Mouse (Mus musculus) activated CD4-positive, CD25-positive, alpha-beta regulatory T cell, adult 4 months (primary cell): ENCODE data around the gene Itsn2. TPM values are rescaled to one million over a fixed set of nuclear protein-coding genes. Genes with fewer than 3 reads are reported as not detected.
A peak's percentile ranks its signal among the peaks of the same experiment; 100 is the strongest.
"Not testable (repeated sequence)": the region's sequence is repeated elsewhere in the genome, so short reads cannot be mapped to it uniquely, and the experiment has no call there.

Experiments
- ATAC-seq: one replicate; pipeline ENCODE4 v1.8.0; 2017
- polyA plus RNA-seq, 2 experiments: library from polyadenylated mRNA; unstranded; fragments of 100-300 nt; shearing (Covaris generic); gene quantifications; one replicate each; pipeline ENCODE4 v1.2.1; 2017

Itsn2 gene
- polyA plus RNA-seq, 2 experiments from 2014 or later: 49.0 to 54.6 TPM

DNA sequence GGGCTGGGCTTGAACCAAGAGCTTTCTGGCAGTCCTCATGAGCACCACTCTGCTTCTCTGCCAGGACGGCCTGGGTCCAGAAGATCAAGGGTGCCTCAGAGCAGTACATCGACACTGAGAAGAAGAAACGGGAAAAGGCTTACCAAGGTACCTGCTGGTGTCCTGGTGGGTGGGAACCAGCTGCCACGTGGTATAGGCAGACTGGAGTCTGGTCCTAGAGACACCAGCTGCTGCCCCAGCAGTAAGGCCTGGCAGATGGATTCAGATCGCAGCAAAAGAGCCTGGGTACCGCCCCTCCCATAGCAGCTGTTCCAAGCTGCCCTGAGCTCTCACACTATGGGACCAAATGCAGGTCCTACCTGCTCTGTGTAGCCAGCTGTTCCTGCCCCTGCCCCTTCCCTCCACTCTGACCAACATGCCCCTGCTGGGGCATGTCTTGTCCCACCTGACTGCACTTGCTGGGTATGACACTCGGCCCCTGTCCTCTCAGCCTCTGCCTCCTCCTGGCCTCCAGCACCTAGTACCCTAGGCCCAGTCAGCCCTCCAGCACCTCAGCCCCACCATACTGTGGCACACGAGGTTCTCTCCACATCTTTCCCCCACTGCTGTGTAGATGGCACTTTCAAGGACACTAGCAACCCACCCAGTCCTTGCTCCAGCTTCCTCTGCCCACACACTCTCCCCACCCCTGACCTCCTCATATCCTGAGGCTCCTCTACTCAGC is 116.6 kb downstream of the Itsn2 start:
- no peak for ATAC-seq

- no peak for ATAC-seq
These were observed 117.5 kb downstream of the Itsn2 start for GRCm38 (mm10) chr12:4709926-4710325.

- ATAC-seq: no peak
These were observed 120.9 kb downstream of the Itsn2 start for GRCm38 (mm10) chr12:4713361-4713760.

DNA sequence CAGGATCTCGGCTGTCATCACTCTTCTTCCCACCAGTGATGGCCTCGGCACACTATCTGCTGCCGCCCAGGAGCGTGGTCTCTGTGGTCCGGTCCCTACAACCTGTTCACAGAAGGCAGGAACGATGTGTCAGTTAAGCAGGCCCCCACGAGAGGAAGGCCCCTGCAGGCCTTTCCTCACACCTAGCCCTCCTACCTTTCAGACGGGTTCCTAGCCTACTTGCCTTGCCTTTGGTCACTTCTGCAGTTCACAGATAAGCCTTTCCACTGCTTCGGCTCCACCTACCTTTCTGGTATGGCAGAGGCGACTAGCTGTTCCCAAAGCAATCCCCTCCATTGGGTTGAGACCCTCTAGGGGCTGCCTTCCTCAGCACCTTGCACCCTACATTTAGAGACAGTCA is 123.2 kb downstream of the Itsn2 start:
- no peak for ATAC-seq

DNA sequence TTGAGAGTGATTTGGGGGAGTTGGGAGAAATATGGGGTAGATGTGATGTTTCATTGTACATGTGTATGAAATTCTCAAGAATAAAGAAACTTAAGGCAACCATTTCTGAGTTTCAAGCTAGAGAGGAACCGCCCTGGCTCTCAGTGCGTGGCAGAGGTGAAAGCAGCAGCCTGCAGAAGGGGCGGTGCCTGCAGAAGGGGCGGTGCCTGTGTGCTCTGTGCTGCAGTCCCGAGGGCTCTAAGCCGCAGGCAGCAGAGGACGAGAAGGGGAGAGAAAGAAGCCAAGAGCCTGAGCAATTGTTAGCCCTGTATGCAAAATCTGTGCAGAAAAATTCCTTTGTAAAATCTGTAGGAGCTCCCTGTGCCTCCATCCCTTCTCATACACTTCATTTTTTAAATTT is 125.0 kb downstream of the Itsn2 start:
- peak; percentile 61 for ATAC-seq

- ATAC-seq: no peak
These were observed 126.8 kb downstream of the Itsn2 start for GRCm38 (mm10) chr12:4719066-4719761.

- ATAC-seq: no peak
These were observed 127.6 kb downstream of the Itsn2 start for GRCm38 (mm10) chr12:4719762-4720754.

DNA sequence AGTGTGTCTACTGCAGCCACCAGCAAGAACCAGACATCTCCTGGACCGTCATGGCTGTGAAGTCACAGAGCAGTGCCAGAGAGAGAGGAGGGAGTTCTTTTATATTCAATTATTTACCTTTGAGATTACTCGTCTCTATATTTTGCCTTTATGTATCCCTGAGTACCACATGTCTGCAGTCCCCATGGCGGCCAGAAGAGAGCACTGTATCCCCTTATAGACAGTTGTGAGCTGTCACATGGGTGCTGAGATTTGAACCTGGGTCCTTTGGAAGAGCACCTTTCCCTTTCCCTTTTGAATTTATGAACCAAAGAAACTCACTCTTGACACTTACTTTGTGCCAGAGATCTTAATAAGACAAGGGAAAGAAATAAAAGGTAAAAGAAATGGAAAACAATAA is 136.7 kb downstream of the Itsn2 start:
- no peak for ATAC-seq

GRCm38 (mm10) chr12:4731629-4732028 is 139.2 kb downstream of the Itsn2 start:
- no peak for ATAC-seq

- no peak for ATAC-seq
These were observed 139.9 kb downstream of the Itsn2 start for GRCm38 (mm10) chr12:4732332-4732731.

- no peak for ATAC-seq
These were observed 145.7 kb downstream of the Itsn2 start, which contains the start of gene Fam228a for GRCm38 (mm10) chr12:4738031-4738576. Fam228a (minus strand) TSS chr12:4738430.

- ATAC-seq: no peak
These were observed 148.4 kb downstream of the Itsn2 start for GRCm38 (mm10) chr12:4740823-4741222.

DNA sequence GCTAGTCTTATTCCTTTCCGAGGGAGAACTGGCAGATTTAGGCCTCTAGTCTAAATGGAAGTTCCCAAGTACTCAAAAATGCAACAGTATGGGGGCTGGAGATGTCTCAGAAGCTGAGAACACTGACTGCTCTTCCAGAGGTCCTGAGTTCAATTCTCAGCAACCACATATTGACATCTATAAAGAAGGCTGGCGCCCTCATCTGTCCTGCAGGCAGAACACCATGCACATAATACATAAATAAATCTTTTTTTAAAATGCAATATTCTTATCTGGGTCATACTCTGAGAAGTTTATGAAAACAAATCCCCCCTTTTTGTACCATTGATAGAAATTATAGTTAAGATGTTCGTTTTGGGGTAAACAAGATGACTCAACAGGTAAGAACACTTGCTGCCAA is 149.7 kb downstream of the Itsn2 start:
- ATAC-seq: no peak

DNA sequence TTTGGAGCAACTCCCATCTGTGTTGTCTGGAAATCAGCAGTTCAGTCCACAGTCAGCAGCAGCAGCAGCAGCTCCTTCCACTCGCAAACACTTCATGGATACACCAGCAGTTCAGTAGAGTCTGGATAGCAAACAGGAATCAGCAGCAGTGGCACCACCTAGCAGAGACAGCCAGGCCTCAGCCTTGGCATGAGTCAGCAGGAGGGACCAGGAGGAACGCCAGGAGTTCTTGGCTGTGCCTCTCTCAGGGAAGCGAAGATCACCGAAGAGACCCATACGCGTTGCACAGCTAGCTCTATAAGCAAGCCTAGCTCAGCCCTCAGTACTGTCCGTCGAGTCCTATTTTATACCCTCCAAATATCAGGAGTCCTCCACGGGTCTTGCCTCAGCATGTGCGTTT is 152.0 kb downstream of the Itsn2 start:
- no peak for ATAC-seq

DNA sequence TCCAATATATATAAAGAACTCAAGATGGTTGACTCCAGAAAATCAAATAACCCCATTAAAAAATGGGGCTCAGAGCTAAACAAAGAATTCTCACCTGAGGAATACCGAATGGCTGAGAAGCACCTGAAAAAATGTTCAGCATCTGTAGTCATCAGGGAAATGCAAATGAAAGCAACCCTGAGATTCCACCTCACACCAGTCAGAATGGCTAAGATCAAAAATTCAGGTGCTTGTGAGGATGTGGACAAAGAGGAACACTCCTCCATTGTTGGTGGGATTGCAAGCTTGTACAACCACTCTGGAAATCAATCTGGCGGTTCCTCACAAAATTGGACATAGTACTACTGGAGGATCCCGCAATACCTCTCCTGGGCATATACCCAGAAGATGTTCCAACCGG is 162.0 kb downstream of the Itsn2 start:
- ATAC-seq: not testable (repeated sequence)

DNA sequence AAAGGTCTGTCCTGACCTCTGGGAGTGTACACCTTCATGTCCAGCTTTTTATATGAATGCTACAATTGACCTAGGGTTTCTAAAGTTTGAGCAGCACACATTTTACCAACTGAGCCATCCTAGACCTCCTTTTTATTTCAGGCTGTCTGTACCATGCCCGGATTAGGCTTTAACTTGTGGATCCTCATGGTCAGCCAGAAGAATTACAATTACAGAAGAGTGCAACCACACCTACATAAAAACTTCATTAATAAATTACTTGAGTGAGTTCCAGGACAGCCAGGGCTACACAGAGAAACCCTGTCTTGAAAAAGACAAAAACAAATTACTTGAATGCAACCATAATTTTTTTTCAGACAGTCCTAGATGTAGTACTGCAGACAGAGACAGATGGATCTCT is 164.6 kb downstream of the Itsn2 start:
- ATAC-seq: no peak

Other genes with a start within 250 kb of the Itsn2 start
- 10 to 100 TPM; 10.1 to 16.7 TPM for gene Ncoa1, start 115.5 kb upstream of the Itsn2 start, polyA plus RNA-seq
- not detected for gene Gm3625, start 289 bp downstream of the Itsn2 start, polyA plus RNA-seq
- not detected for gene Fam228a, start 145.8 kb downstream of the Itsn2 start, polyA plus RNA-seq
- not detected for gene Pfn4, start 176.4 kb downstream of the Itsn2 start, polyA plus RNA-seq
- not detected for gene Fam228b, start 176.6 kb downstream of the Itsn2 start, polyA plus RNA-seq
- 100 to 1,000 TPM; 295 to 357 TPM for gene Sf3b6, start 224.9 kb downstream of the Itsn2 start, polyA plus RNA-seq
- not detected for gene Fkbp1b, start 249.0 kb downstream of the Itsn2 start, polyA plus RNA-seq